Mouse (Mus musculus): ENCODE results near the gene Tgtp2. TPM values are rescaled to one million over a fixed set of nuclear protein-coding genes. Genes with fewer than 3 reads are reported as not detected.

Tgtp2 gene
- polyA plus RNA-seq, 1 experiment from 2014 or later: not detected

- Histone ChIP-seq H3K9me3 (replicated peaks) (no peaks in the 10 kb centered on the region), H3K4me2 (no peak overlapping the region), H3K4me3 (no peak overlapping the region), H3K27ac (no peak overlapping the region), H3K27me3 (no peaks in the 10 kb centered on the region), H3K9ac (no peak overlapping the region), H3K36me3 (ENCODE audit: poor library complexity, severe bottlenecking) (no peaks in the 10 kb centered on the region), H3K4me1 (peaks cover 9% of the 10 kb centered on the region; the same call in 1 of the 2 replicates)
- no peak for ATAC-seq
- 92% methylated on average over 2 of the region's 2 CpGs for WGBS
Observed at GRCm38 (mm10) chr11:49092786-49093185, 28.8 kb upstream of the Tgtp2 start.

- no peak overlapping the region for H3K4me2 ChIP-seq
- no peaks in the 10 kb centered on the region for H3K36me3 ChIP-seq (ENCODE audit: poor library complexity, severe bottlenecking)
- H3K4me1 ChIP-seq: peaks cover 9% of the 10 kb centered on the region; the same call in 1 of the 2 replicates
- H3K27ac ChIP-seq: no peak overlapping the region
- ATAC-seq: no peak
- H3K27me3 ChIP-seq: no peaks in the 10 kb centered on the region
- H3K4me3 ChIP-seq: no peak overlapping the region
- no peaks in the 10 kb centered on the region for H3K9me3 ChIP-seq (replicated peaks)
- H3K9ac ChIP-seq: no peak overlapping the region
- WGBS: 96% methylated on average over 1 of the region's 1 CpGs
Observed at GRCm38 (mm10) chr11:49092053-49092586, 28.1 kb upstream of the Tgtp2 start.

- no peak for ATAC-seq
Observed at GRCm38 (mm10) chr11:49091171-49091570, 27.2 kb upstream of the Tgtp2 start.

GRCm38 (mm10) chr11:49090551-49090950 lies 26.5 kb upstream of the Tgtp2 start:
- no peak overlapping the region for H3K4me3 ChIP-seq
- H3K9me3 ChIP-seq (replicated peaks): no peaks in the 10 kb centered on the region
- no peak overlapping the region for H3K27ac ChIP-seq
- 90% methylated on average over 5 of the region's 5 CpGs for WGBS
- H3K36me3 ChIP-seq (ENCODE audit: poor library complexity, severe bottlenecking): no peaks in the 10 kb centered on the region
- H3K9ac ChIP-seq: no peak overlapping the region
- H3K27me3 ChIP-seq: no peaks in the 10 kb centered on the region
- H3K4me2 ChIP-seq: no peak overlapping the region
- H3K4me1 ChIP-seq: peaks cover 9% of the 10 kb centered on the region; the same call in 1 of the 2 replicates
- ATAC-seq: no peak

More at GRCm38 (mm10) chr11:49091171-49091570, 27.2 kb upstream of the Tgtp2 start:
- Histone ChIP-seq H3K36me3 (ENCODE audit: poor library complexity, severe bottlenecking) (no peaks in the 10 kb centered on the region), H3K4me2 (no peak overlapping the region), H3K4me1 (peaks cover 9% of the 10 kb centered on the region; the same call in 1 of the 2 replicates), H3K27ac (no peak overlapping the region), H3K27me3 (no peaks in the 10 kb centered on the region), H3K4me3 (no peak overlapping the region), H3K9ac (no peak overlapping the region), H3K9me3 (replicated peaks) (no peaks in the 10 kb centered on the region)
- WGBS: 83% methylated on average over 4 of the region's 4 CpGs

GRCm38 (mm10) chr11:49089735-49090507 lies 25.9 kb upstream of the Tgtp2 start:
- H3K36me3 ChIP-seq (ENCODE audit: poor library complexity, severe bottlenecking): no peaks in the 10 kb centered on the region
- H3K9me3 ChIP-seq (replicated peaks): no peaks in the 10 kb centered on the region
- H3K27me3 ChIP-seq: no peaks in the 10 kb centered on the region
- H3K9ac ChIP-seq: no peak overlapping the region
- no peak for ATAC-seq
- H3K4me3 ChIP-seq: no peak overlapping the region
- WGBS: 90% methylated on average over 3 of the region's 3 CpGs
- no peak overlapping the region for H3K4me2 ChIP-seq
- H3K27ac ChIP-seq: no peak overlapping the region
- H3K4me1 ChIP-seq: peaks cover 5% of the 10 kb centered on the region; the same call in 1 of the 2 replicates

- no peak overlapping the region for H3K9ac ChIP-seq
- WGBS: 89% methylated on average over 5 of the region's 5 CpGs
- peaks cover 5% of the 10 kb centered on the region; the same call in 1 of the 2 replicates for H3K4me1 ChIP-seq
Observed at GRCm38 (mm10) chr11:49088990-49089652, 25.1 kb upstream of the Tgtp2 start.

GRCm38 (mm10) chr11:49087830-49088616 lies 24.0 kb upstream of the Tgtp2 start:
- Histone ChIP-seq H3K4me3 (no peak overlapping the region), H3K9me3 (replicated peaks) (no peaks in the 10 kb centered on the region), H3K36me3 (ENCODE audit: poor library complexity, severe bottlenecking) (no peaks in the 10 kb centered on the region), H3K4me2 (0 out of 2 replicates have a peak overlapping the region, but pooled peaks have one; percentile 22), H3K4me1 (peaks cover 5% of the 10 kb centered on the region; the same call in 1 of the 2 replicates), H3K27ac (no peak overlapping the region), H3K27me3 (no peaks in the 10 kb centered on the region), H3K9ac (no peak overlapping the region)
- WGBS: 47% methylated on average over 22 of the region's 22 CpGs
- no peak for ATAC-seq

More at GRCm38 (mm10) chr11:49088990-49089652, 25.1 kb upstream of the Tgtp2 start:
- no peak overlapping the region for H3K27ac ChIP-seq
- no peak overlapping the region for H3K4me3 ChIP-seq
- no peaks in the 10 kb centered on the region for H3K36me3 ChIP-seq (ENCODE audit: poor library complexity, severe bottlenecking)
- H3K4me2 ChIP-seq: no peak overlapping the region
- H3K9me3 ChIP-seq (replicated peaks): no peaks in the 10 kb centered on the region
- H3K27me3 ChIP-seq: no peaks in the 10 kb centered on the region
- ATAC-seq: no peak

GRCm38 (mm10) chr11:49086858-49087361 lies 22.9 kb upstream of the Tgtp2 start:
- Histone ChIP-seq H3K4me3 (no peak overlapping the region), H3K36me3 (ENCODE audit: poor library complexity, severe bottlenecking) (no peaks in the 10 kb centered on the region), H3K27me3 (no peaks in the 10 kb centered on the region), H3K27ac (no peak overlapping the region), H3K4me1 (peaks cover 5% of the 10 kb centered on the region; the same call in 1 of the 2 replicates), H3K9ac (no peak overlapping the region), H3K9me3 (replicated peaks) (no peaks in the 10 kb centered on the region), H3K4me2 (no peak overlapping the region)
- 92% methylated on average over 6 of the region's 6 CpGs for WGBS
- ATAC-seq: no peak

- H3K27ac ChIP-seq: no peak overlapping the region
- no peak overlapping the region for H3K4me3 ChIP-seq
- H3K36me3 ChIP-seq (ENCODE audit: poor library complexity, severe bottlenecking): no peaks in the 10 kb centered on the region
- 53% methylated on average over 3 of the region's 3 CpGs for whole genome bisulfite sequencing
- no peak overlapping the region for H3K4me2 ChIP-seq
- H3K9me3 ChIP-seq (replicated peaks): no peaks in the 10 kb centered on the region
- no peak overlapping the region for H3K9ac ChIP-seq
- no peak for ATAC-seq
- no peaks in the 10 kb centered on the region for H3K27me3 ChIP-seq
- H3K4me1 ChIP-seq: peaks cover 5% of the 10 kb centered on the region; the same call in 1 of the 2 replicates
Observed at GRCm38 (mm10) chr11:49084875-49085274, 20.9 kb upstream of the Tgtp2 start.

- Histone ChIP-seq H3K4me2 (no peak overlapping the region), H3K4me1 (peaks cover 5% of the 10 kb centered on the region; the same call in 1 of the 2 replicates), H3K27me3 (no peaks in the 10 kb centered on the region), H3K4me3 (no peak overlapping the region), H3K36me3 (ENCODE audit: poor library complexity, severe bottlenecking) (no peaks in the 10 kb centered on the region), H3K27ac (no peak overlapping the region), H3K9me3 (replicated peaks) (no peaks in the 10 kb centered on the region), H3K9ac (no peak overlapping the region)
- WGBS: 82% methylated on average over 1 of the region's 1 CpGs
- no peak for ATAC-seq
Observed at GRCm38 (mm10) chr11:49084385-49084784, 20.4 kb upstream of the Tgtp2 start.

GRCm38 (mm10) chr11:49083808-49084207 lies 19.8 kb upstream of the Tgtp2 start:
- ATAC-seq: no peak
- Histone ChIP-seq H3K4me2 (no peak overlapping the region), H3K4me3 (no peak overlapping the region), H3K27ac (no peak overlapping the region), H3K4me1 (peaks cover 5% of the 10 kb centered on the region; the same call in 1 of the 2 replicates), H3K27me3 (no peaks in the 10 kb centered on the region), H3K9ac (no peak overlapping the region), H3K36me3 (ENCODE audit: poor library complexity, severe bottlenecking) (no peaks in the 10 kb centered on the region), H3K9me3 (replicated peaks) (no peaks in the 10 kb centered on the region)
- WGBS: 82% methylated on average over 3 of the region's 3 CpGs
